Mouse (Mus musculus) inflammation-experienced regulatory T-cells, adult 6 months (primary cell): Measurements from ENCODE around the gene Brd3os. TPM values are rescaled to one million over a fixed set of nuclear protein-coding genes. Genes with fewer than 3 reads are reported as not detected.

Experiments
- polyA plus RNA-seq, 3 experiments: library from polyadenylated mRNA; unstranded; fragments of 100-300 nt; shearing (Covaris generic); gene quantifications; one replicate each; pipeline ENCODE4 v1.2.1; 2017

Brd3os gene
- polyA plus RNA-seq, 3 experiments from 2014 or later: not detected

Other genes starting within 250 kb of the Brd3os start
- gene Sardh, start 194.0 kb upstream of the Brd3os start, polyA plus RNA-seq: 1 to 10 TPM in 2 of 3 experiments, not detected in 1; 6.3 to 7.3 TPM
- gene Vav2, start 15.3 kb upstream of the Brd3os start, polyA plus RNA-seq: 1 to 10 TPM; 3.8 to 7.1 (median 7.0) TPM
- 10 to 100 TPM; 28.7 to 35.5 (median 34.6) TPM for gene Brd3, start 65.3 kb downstream of the Brd3os start, polyA plus RNA-seq
- gene Wdr5, start 72.8 kb downstream of the Brd3os start, polyA plus RNA-seq: 10 to 100 TPM; 15.3 to 16.2 (median 15.6) TPM
- gene Rxra, start 234.1 kb downstream of the Brd3os start, polyA plus RNA-seq: 1 to 10 TPM; 5.3 to 7.3 (median 5.7) TPM